11 mouse cellular contexts compared by ENCODE assay signal in genomic region chr12:42138694-42139442, GRCm38 (mm10).
DNase-seq lines count a peak whose midpoint lies in the region; ATAC-seq lines count a peak whose summit lies in the region.
"Had no signal": no experiment of that assay in that cellular context is flagged by ENCODE, and none has a peak within 500 bp of the region (broad histone marks: within the 10 kb centered on the region; RNA-seq: fewer than 3 reads in every experiment).

No protein-coding gene starts in this region.

- no peaks in the 10 kb centered on the region for H3K27me3 ChIP-seq in forebrain, embryonic 14.5 days (replicated peaks; ENCODE audit: control insufficient read depth, insufficient read depth, low read length)
- no peaks in the 10 kb centered on the region for H3K27me3 ChIP-seq in midbrain, embryonic 13.5 days

- DNase-seq in adrenal gland, adult 2 months, result peak; percentile 1
- no peak for DNase-seq in adrenal gland, postnatal 14 days
- peak; percentile 8 for DNase-seq in Muller cell, postnatal 12 days (ENCODE audit: inconsistent ontology term)
- peak; percentile 26 for DNase-seq in forebrain, embryonic 14.5 days (ENCODE audit: low spot score)
- DNase-seq in urinary bladder, postnatal 36 days (ENCODE audit: low spot score in 2 of 2), result no peak
- no peak for DNase-seq in kidney, adult 18-20 months
- DNase-seq in lung, postnatal 14 days, result no peak
- DNase-seq: lung, embryonic 14.5 days; thymus, adult 18-20 months had no signal

- WGBS in forebrain, embryonic 14.5 days, result 57% methylated on average over 3 of the region's 3 CpGs
- 52% methylated on average over 3 of the region's 3 CpGs for WGBS in midbrain, embryonic 13.5 days

- no peak overlapping the region for H3K4me3 ChIP-seq in forebrain, embryonic 14.5 days (ENCODE audit: low read depth, low read length)
- no peak overlapping the region for H3K4me3 ChIP-seq in midbrain, embryonic 13.5 days (replicated peaks)
- H3K4me3 ChIP-seq: heart, embryonic 10.5 days had no signal

- peak; percentile 76 for ATAC-seq in forebrain, embryonic 14.5 days
- ATAC-seq in midbrain, embryonic 13.5 days, result peak; percentile 87

- H3K27ac ChIP-seq in forebrain, embryonic 14.5 days (ENCODE audit: low read depth, low read length), result peak overlapping the region; percentile 44; the same call in 1 of the 2 replicates
- peak overlapping the region; percentile 47; the same call in 1 of the 2 replicates for H3K27ac ChIP-seq in midbrain, embryonic 13.5 days
- H3K27ac ChIP-seq: heart, embryonic 10.5 days had no signal

- H3K36me3 ChIP-seq in forebrain, embryonic 14.5 days (ENCODE audit: control insufficient read depth, insufficient read depth, low read length), result no peaks in the 10 kb centered on the region
- no peaks in the 10 kb centered on the region for H3K36me3 ChIP-seq in midbrain, embryonic 13.5 days
- H3K36me3 ChIP-seq: heart, embryonic 10.5 days had no signal

- H3K9me3 ChIP-seq in forebrain, embryonic 14.5 days (replicated peaks; ENCODE audit: control insufficient read depth, low read length), result peaks cover 5% of the 10 kb centered on the region; the same call in 1 of the 2 replicates
- no peaks in the 10 kb centered on the region for H3K9me3 ChIP-seq in midbrain, embryonic 13.5 days

- H3K4me2 ChIP-seq in forebrain, embryonic 14.5 days (ENCODE audit: low read length), result no peak overlapping the region
- no peak overlapping the region for H3K4me2 ChIP-seq in midbrain, embryonic 13.5 days (replicated peaks)
- H3K4me2 ChIP-seq: lung, embryonic 14.5 days had no signal

- peaks cover 10% of the 10 kb centered on the region for H3K4me1 ChIP-seq in forebrain, embryonic 14.5 days (ENCODE audit: control insufficient read depth, insufficient read depth, low read length)
- H3K4me1 ChIP-seq in midbrain, embryonic 13.5 days (replicated peaks), result peaks cover 10% of the 10 kb centered on the region; the same call in 1 of the 2 replicates
- H3K4me1 ChIP-seq: heart, embryonic 10.5 days had no signal

- no peak overlapping the region for H3K9ac ChIP-seq in forebrain, embryonic 14.5 days (ENCODE audit: low read length)
- H3K9ac ChIP-seq in midbrain, embryonic 13.5 days (replicated peaks), result no peak overlapping the region
- H3K9ac ChIP-seq: lung, embryonic 14.5 days had no signal

Comparison
In these comparisons a context has a peak if more than half of its experiments do, and no peak if none do; other contexts are left out.
1. DNase-seq: peak in adrenal gland, adult 2 months (single experiment), Muller cell, postnatal 12 days (single experiment) and forebrain, embryonic 14.5 days (single experiment); none in adrenal gland, postnatal 14 days (single experiment), urinary bladder, postnatal 36 days (0 of 2), kidney, adult 18-20 months (single experiment) and lung, postnatal 14 days (single experiment).